Mouse (Mus musculus) forebrain, postnatal 0 days (tissue): Measurements from ENCODE around the gene Nell1. TPM values are rescaled to one million over a fixed set of nuclear protein-coding genes. Genes with fewer than 3 reads are reported as not detected.

Experiments used
- ATAC-seq: fragments of 200-750 bp; cut with Nextera tagmentation; 2 replicates; pipeline ENCODE4 v1.8.0; 2017; ENCODE audit warnings: mild to moderate bottlenecking, moderate library complexity
- DNase-seq: peaks from one replicate; pipeline ENCODE4 v3.0.0-alpha.2; 2015
- H3K27ac ChIP-seq: fragments of 300-500 bp; sonication (generic); 2 replicates; pipeline ENCODE4 v1.5.1; 2014; ENCODE audit warnings: low read depth, mild to moderate bottlenecking, antibody characterized with exemption, low read length, moderate library complexity, mixed read lengths
- H3K27me3 ChIP-seq: fragments of 300-500 bp; sonication (generic); 2 replicates; pipeline ENCODE4 v1.6.1; 2014; ENCODE audit warnings: mild to moderate bottlenecking, low read length, mixed read lengths; ENCODE audit not compliant: insufficient read depth
- H3K36me3 ChIP-seq: fragments of 300-500 bp; sonication (generic); 2 replicates; pipeline ENCODE4 v1.6.1; 2014; ENCODE audit warnings: mild to moderate bottlenecking, moderate library complexity; ENCODE audit not compliant: insufficient read depth
- H3K4me1 ChIP-seq: fragments of 300-500 bp; sonication (generic); 2 replicates; pipeline ENCODE4 v1.6.1; 2014; ENCODE audit warnings: antibody characterized with exemption; ENCODE audit not compliant: insufficient read depth
- H3K4me2 ChIP-seq: fragments of 300-500 bp; sonication (generic); 2 replicates; pipeline ENCODE4 v1.6.1; 2014; ENCODE audit warnings: low read depth, mild to moderate bottlenecking, moderate library complexity
- H3K4me3 ChIP-seq: fragments of 300-500 bp; sonication (generic); 2 replicates; pipeline ENCODE4 v1.5.1; 2014; ENCODE audit warnings: low read depth, low read length, mixed read lengths
- H3K9ac ChIP-seq: fragments of 300-500 bp; sonication (generic); 2 replicates; pipeline ENCODE4 v1.6.1; 2014; ENCODE audit warnings: mild to moderate bottlenecking
- H3K9me3 ChIP-seq: fragments of 300-500 bp; sonication (generic); 2 replicates; pipeline ENCODE4 v1.6.1; 2016; ENCODE audit warnings: low read length
- CTCF ChIP-seq: sonication (generic); IDR thresholded peaks from 2 replicates; pipeline ENCODE4 v1.5.1; 2016; ENCODE audit warnings: antibody characterized with exemption, control low read depth, low read depth
- WGBS: fragments of 180-500 bp; shearing (Covaris S2); extraction: QIAGEN DNeasy Blood & Tissue Kit; methylation state at CpG from one replicate; pipeline ENCODE4 v1.1.7; 2014; 5-methylcytosine and 5-hydroxymethylcytosine counted together
- polyA plus RNA-seq: library from polyadenylated mRNA; unstranded; fragments of >200 nt; fragmentation: Nextera tagmentation; extraction: Ambion mirVana; gene quantifications from 2 replicates; pipeline ENCODE4 v1.2.1, GENCODE M21; 2015
- total RNA-seq: library from RNA; depleted of rRNA; stranded (reverse); fragments of >200 nt; gene quantifications from 2 replicates; pipeline ENCODE4 v1.2.3, GENCODE M21; 2014; rRNA removed

The Nell1 gene
- total and polyA plus RNA-seq, 2 experiments from 2014 or later: 32.6 to 56.3 TPM

DNA sequence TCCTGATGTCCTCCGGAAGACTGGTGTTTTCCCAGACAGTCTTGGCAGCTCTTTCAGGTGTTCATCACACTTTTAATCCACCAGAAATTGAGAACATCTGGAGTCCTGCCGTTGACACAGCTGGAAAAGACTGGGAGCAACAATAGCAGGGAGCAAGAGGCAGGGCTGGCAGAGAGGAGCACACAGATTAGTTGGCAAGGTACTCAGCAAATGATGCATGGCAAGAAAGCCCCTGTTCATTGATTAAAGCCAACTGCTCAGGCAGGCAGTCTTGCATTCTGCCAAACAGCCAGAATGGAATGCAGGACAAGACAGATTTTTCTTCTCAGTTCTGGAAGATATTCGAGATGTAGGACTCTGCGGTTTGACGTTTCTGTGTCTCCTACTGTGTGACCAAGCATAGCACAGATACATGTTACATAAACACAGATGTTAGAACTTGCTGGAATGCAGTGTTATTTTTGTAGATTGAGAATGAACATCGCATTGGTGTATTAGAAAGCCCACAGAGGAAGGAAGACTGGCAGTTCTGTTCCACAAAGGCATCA, 925.0 kb downstream of the Nell1 start:
- Histone ChIP-seq H3K36me3 (no peaks in the 10 kb centered on the region), H3K27me3 (no peaks in the 10 kb centered on the region), H3K9me3 (no peaks in the 10 kb centered on the region), H3K9ac (no peak overlapping the region), H3K4me1 (no peaks in the 10 kb centered on the region), H3K4me2 (no peak overlapping the region), H3K4me3 (no peak overlapping the region), H3K27ac (no peak overlapping the region)
- 43% methylated on average over 6 of the region's 6 CpGs for WGBS
- peak; percentile 16; the same call in 1 of the 2 replicates for ATAC-seq
- no peak for TF ChIP-seq CTCF
- DNase-seq: peak; percentile 11

Other genes starting within 250 kb of the Nell1 start
- gene Htatip2, start 215.7 kb upstream of the Nell1 start, total RNA-seq: 1.1 and 1.6 TPM in 2 replicates
- 4.7 and 5.5 TPM in 2 replicates for gene Htatip2, start 215.7 kb upstream of the Nell1 start, polyA plus RNA-seq
- gene Prmt3, start 196.5 kb upstream of the Nell1 start, total RNA-seq: 55.5 and 60.6 TPM in 2 replicates
- gene Prmt3, start 196.5 kb upstream of the Nell1 start, polyA plus RNA-seq: 41.4 and 42.3 TPM in 2 replicates
- 0.10 TPM in 1 of 2 replicates, not detected in the other for gene Slc6a5, start 64.7 kb upstream of the Nell1 start, total RNA-seq
- not detected in 2 replicates for gene Slc6a5, start 64.7 kb upstream of the Nell1 start, polyA plus RNA-seq